Mouse (Mus musculus) limb, embryonic 15.5 days (tissue): Measurements from ENCODE around the gene E2f4. TPM values are rescaled to one million over a fixed set of nuclear protein-coding genes. Genes with fewer than 3 reads are reported as not detected.

ENCODE experiments used
- ATAC-seq: fragments of 200-750 bp; cut with Nextera tagmentation; 2 replicates; pipeline ENCODE4 v1.8.0; 2017; ENCODE audit warnings: low read depth, moderate TSS enrichment; ENCODE audit not compliant: insufficient number of reproducible peaks, low FRiP score, low TSS enrichment
- H3K27ac ChIP-seq: fragments of 300-500 bp; sonication (generic); 2 replicates; pipeline ENCODE4 v1.5.1; 2015; ENCODE audit warnings: moderate library complexity, mild to moderate bottlenecking, inconsistent platforms
- H3K27me3 ChIP-seq: fragments of 300-500 bp; sonication (generic); 2 replicates; pipeline ENCODE4 v1.6.1; 2015; ENCODE audit warnings: inconsistent platforms
- H3K36me3 ChIP-seq: fragments of 300-500 bp; sonication (generic); 2 replicates; pipeline ENCODE4 v1.6.1; 2015; ENCODE audit warnings: inconsistent platforms
- H3K4me1 ChIP-seq: fragments of 300-500 bp; sonication (generic); 2 replicates; pipeline ENCODE4 v1.6.1; 2015; ENCODE audit warnings: inconsistent platforms
- H3K4me2 ChIP-seq: fragments of 300-500 bp; sonication (generic); 2 replicates; pipeline ENCODE4 v1.6.1; 2015; ENCODE audit warnings: mild to moderate bottlenecking, inconsistent platforms
- H3K4me3 ChIP-seq: fragments of 300-500 bp; sonication (generic); 2 replicates; pipeline ENCODE4 v1.5.1; 2015; ENCODE audit warnings: mild to moderate bottlenecking, inconsistent platforms
- H3K9ac ChIP-seq: fragments of 300-500 bp; sonication (generic); 2 replicates; pipeline ENCODE4 v1.6.1; 2015; ENCODE audit warnings: inconsistent platforms
- H3K9me3 ChIP-seq: fragments of 300-500 bp; sonication (generic); 2 replicates; pipeline ENCODE4 v1.6.1; 2016; ENCODE audit warnings: inconsistent platforms
- WGBS: fragments of 180-500 bp; shearing (Covaris S2); methylation state at CpG from one replicate; pipeline ENCODE4 v1.1.7; 2015; 5-methylcytosine and 5-hydroxymethylcytosine counted together
- polyA plus RNA-seq: library from polyadenylated mRNA; unstranded; fragments of >200 nt; fragmentation: Nextera tagmentation; extraction: Ambion mirVana; gene quantifications from 2 replicates; pipeline ENCODE4 v1.2.1, GENCODE M21; 2015

E2f4 gene
- polyA plus RNA-seq, 1 experiment from 2014 or later, result 63.7 TPM

- Histone ChIP-seq H3K4me1 (peaks cover 33% of the 10 kb centered on the region), H3K4me3 (no peak overlapping the region), H3K9ac (no peak overlapping the region), H3K27ac (no peak overlapping the region), H3K36me3 (no peaks in the 10 kb centered on the region), H3K4me2 (no peak overlapping the region), H3K27me3 (peaks cover 65% of the 10 kb centered on the region), H3K9me3 (no peaks in the 10 kb centered on the region)
- no peak for ATAC-seq
- WGBS, result 61% methylated on average over 7 of the region's 7 CpGs
Measured at GRCm38 (mm10) chr8:105260371-105261099, 36.9 kb upstream of the E2f4 start.

- no peaks in the 10 kb centered on the region for H3K9me3 ChIP-seq
- no peak overlapping the region for H3K27ac ChIP-seq
- H3K4me3 ChIP-seq, result no peak overlapping the region
- WGBS, result 85% methylated on average over 12 of the region's 12 CpGs
- H3K36me3 ChIP-seq, result no peaks in the 10 kb centered on the region
- peaks cover 31% of the 10 kb centered on the region for H3K4me1 ChIP-seq
- H3K27me3 ChIP-seq, result peaks cover 64% of the 10 kb centered on the region
- H3K4me2 ChIP-seq, result no peak overlapping the region
- no peak overlapping the region for H3K9ac ChIP-seq
- ATAC-seq, result no peak
Measured at GRCm38 (mm10) chr8:105261326-105261980, 36.0 kb upstream of the E2f4 start.

- WGBS, result 39% methylated on average over 16 of the region's 16 CpGs
- Histone ChIP-seq H3K4me1 (peaks cover 36% of the 10 kb centered on the region), H3K4me2 (peak overlapping the region; percentile 86), H3K36me3 (no peaks in the 10 kb centered on the region), H3K9ac (no peak overlapping the region), H3K4me3 (peak overlapping the region; percentile 68), H3K27me3 (peaks cover 71% of the 10 kb centered on the region), H3K9me3 (no peaks in the 10 kb centered on the region), H3K27ac (no peak overlapping the region)
- ATAC-seq, result no peak
Measured at GRCm38 (mm10) chr8:105263244-105263912, 34.1 kb upstream of the E2f4 start.

- peak within 1 kb of the TSS; percentile 68 for H3K4me3 ChIP-seq
- peaks cover 38% of the 10 kb centered on the region for H3K4me1 ChIP-seq
- WGBS, result 2% methylated on average over 54 of the region's 54 CpGs
- H3K9me3 ChIP-seq, result no peaks in the 10 kb centered on the region
- ATAC-seq, result no peak
- H3K36me3 ChIP-seq, result no peaks in the 10 kb centered on the region
- peak within 1 kb of the TSS; percentile 86 for H3K4me2 ChIP-seq
- peaks cover 71% of the 10 kb centered on the region for H3K27me3 ChIP-seq
- H3K9ac ChIP-seq, result peak within 1 kb of the TSS; percentile 51
- H3K27ac ChIP-seq, result no peak within 1 kb of the TSS; the same call in 1 of the 2 replicates
Measured at GRCm38 (mm10) chr8:105264024-105264982, 33.2 kb upstream of the E2f4 start, which contains the start of the genes Tradd and Fbxl8. Gene Tradd, minus strand, starts transcription at chr8:105264609. Gene Fbxl8, plus strand, starts transcription at chr8:105264648.

- Histone ChIP-seq H3K4me3 (peak overlapping the region; percentile 68), H3K36me3 (no peaks in the 10 kb centered on the region), H3K9me3 (no peaks in the 10 kb centered on the region), H3K4me1 (peaks cover 38% of the 10 kb centered on the region), H3K27me3 (peaks cover 72% of the 10 kb centered on the region), H3K27ac (no peak overlapping the region), H3K9ac (no peak overlapping the region), H3K4me2 (peak overlapping the region; percentile 86)
- ATAC-seq, result no peak
- WGBS, result 5% methylated on average over 10 of the region's 10 CpGs
Measured at GRCm38 (mm10) chr8:105265128-105265527, 32.3 kb upstream of the E2f4 start.

GRCm38 (mm10) chr8:105266775-105267174 is 30.7 kb upstream of the E2f4 start:
- Histone ChIP-seq H3K4me2 (no peak overlapping the region), H3K36me3 (no peaks in the 10 kb centered on the region), H3K9ac (no peak overlapping the region), H3K27me3 (peaks cover 73% of the 10 kb centered on the region), H3K9me3 (no peaks in the 10 kb centered on the region), H3K27ac (no peak overlapping the region), H3K4me3 (no peak overlapping the region), H3K4me1 (peaks cover 46% of the 10 kb centered on the region)
- no peak for ATAC-seq
- WGBS, result 36% methylated on average over 13 of the region's 13 CpGs

GRCm38 (mm10) chr8:105268342-105269074 is 29.0 kb upstream of the E2f4 start:
- no peak overlapping the region for H3K9ac ChIP-seq
- H3K4me2 ChIP-seq, result peak overlapping the region; percentile 83
- no peaks in the 10 kb centered on the region for H3K36me3 ChIP-seq
- ATAC-seq, result no peak
- H3K27me3 ChIP-seq, result peaks cover 83% of the 10 kb centered on the region
- no peak overlapping the region for H3K27ac ChIP-seq
- peaks cover 47% of the 10 kb centered on the region for H3K4me1 ChIP-seq
- peak overlapping the region; percentile 43 for H3K4me3 ChIP-seq
- WGBS, result 2% methylated on average over 65 of the region's 65 CpGs
- H3K9me3 ChIP-seq, result no peaks in the 10 kb centered on the region

- Histone ChIP-seq H3K4me1 (peaks cover 43% of the 10 kb centered on the region), H3K27ac (no peak overlapping the region), H3K9me3 (no peaks in the 10 kb centered on the region), H3K4me3 (peak overlapping the region; percentile 43), H3K9ac (no peak overlapping the region), H3K4me2 (peak overlapping the region; percentile 83), H3K36me3 (no peaks in the 10 kb centered on the region), H3K27me3 (peaks cover 82% of the 10 kb centered on the region)
- ATAC-seq, result no peak
- 6% methylated on average over 10 of the region's 10 CpGs for WGBS
Measured at GRCm38 (mm10) chr8:105269075-105269458, 28.4 kb upstream of the E2f4 start.

GRCm38 (mm10) chr8:105269461-105269947 is 28.0 kb upstream of the E2f4 start, which contains the start of gene Hsf4:
Gene Hsf4, plus strand, starts transcription at chr8:105269801.
- Histone ChIP-seq H3K27ac (no peak within 1 kb of the TSS), H3K4me3 (peak within 1 kb of the TSS; percentile 43), H3K36me3 (no peaks in the 10 kb centered on the region), H3K9ac (0 out of 2 replicates have a peak within 1 kb of the TSS, but pooled peaks have one; percentile 7), H3K9me3 (no peaks in the 10 kb centered on the region), H3K4me1 (peaks cover 42% of the 10 kb centered on the region), H3K4me2 (peak within 1 kb of the TSS; percentile 83), H3K27me3 (peaks cover 85% of the 10 kb centered on the region)
- 1% methylated on average over 42 of the region's 42 CpGs for whole genome bisulfite sequencing
- no peak for ATAC-seq

GRCm38 (mm10) chr8:105270101-105270915 is 27.2 kb upstream of the E2f4 start:
- Histone ChIP-seq H3K27ac (no peak overlapping the region), H3K9ac (0 out of 2 replicates have a peak overlapping the region, but pooled peaks have one; percentile 7)
- 4% methylated on average over 39 of the region's 39 CpGs for WGBS

More at GRCm38 (mm10) chr8:105270101-105270915, 27.2 kb upstream of the E2f4 start:
- Histone ChIP-seq H3K4me2 (peak overlapping the region; percentile 83), H3K36me3 (no peaks in the 10 kb centered on the region), H3K4me3 (peak overlapping the region; percentile 43), H3K27me3 (peaks cover 93% of the 10 kb centered on the region), H3K4me1 (peaks cover 38% of the 10 kb centered on the region), H3K9me3 (no peaks in the 10 kb centered on the region)
- ATAC-seq, result no peak
